Mouse (Mus musculus) midbrain, embryonic 14.5 days (tissue): ENCODE measurements around the gene Naaa. TPM values are rescaled to one million over a fixed set of nuclear protein-coding genes. Genes with fewer than 3 reads are reported as not detected.

Experiments used
- ATAC-seq: fragments of 200-750 bp; cut with Nextera tagmentation; 2 replicates; pipeline ENCODE4 v1.8.0; 2017; ENCODE audit warnings: moderate number of reproducible peaks, moderate library complexity; ENCODE audit not compliant: low FRiP score, low TSS enrichment
- DNase-seq: peaks from one replicate; pipeline ENCODE4 v3.0.0-alpha.2; 2015
- H3K27ac ChIP-seq: fragments of 300-500 bp; sonication (generic); replicated peaks from 2 replicates; pipeline ENCODE4 v1.5.1; 2014; ENCODE audit warnings: mild to moderate bottlenecking, low read depth, low read length, moderate library complexity
- H3K27me3 ChIP-seq: fragments of 300-500 bp; sonication (generic); 2 replicates; pipeline ENCODE4 v1.6.1; 2014; ENCODE audit warnings: low read length, control low read depth, mixed read lengths; ENCODE audit not compliant: control insufficient read depth, insufficient read depth
- H3K36me3 ChIP-seq: fragments of 300-500 bp; sonication (generic); 2 replicates; pipeline ENCODE4 v1.6.1; 2014; ENCODE audit warnings: low read length, control low read depth; ENCODE audit not compliant: control insufficient read depth, insufficient read depth
- H3K4me1 ChIP-seq: fragments of 300-500 bp; sonication (generic); 2 replicates; pipeline ENCODE4 v1.6.1; 2014; ENCODE audit warnings: mild to moderate bottlenecking, antibody characterized with exemption, low read length, control low read depth; ENCODE audit not compliant: control insufficient read depth, insufficient read depth
- H3K4me2 ChIP-seq: fragments of 300-500 bp; sonication (generic); 2 replicates; pipeline ENCODE4 v1.6.1; 2014; ENCODE audit warnings: mild to moderate bottlenecking, low read length, moderate library complexity
- H3K4me3 ChIP-seq: fragments of 300-500 bp; sonication (generic); replicated peaks from 2 replicates; pipeline ENCODE4 v1.5.1; 2014; ENCODE audit warnings: low read depth, low read length
- H3K9ac ChIP-seq: fragments of 300-500 bp; sonication (generic); replicated peaks from 2 replicates; pipeline ENCODE4 v1.6.1; 2014; ENCODE audit warnings: mild to moderate bottlenecking, low read length, moderate library complexity
- H3K9me3 ChIP-seq: fragments of 300-500 bp; sonication (generic); 2 replicates; pipeline ENCODE4 v1.6.1; 2016; ENCODE audit warnings: low read length, control low read depth, mixed read lengths; ENCODE audit not compliant: control insufficient read depth
- WGBS: fragments of 180-500 bp; shearing (Covaris S2); extraction: QIAGEN DNeasy Blood & Tissue Kit; methylation state at CpG from one replicate; pipeline ENCODE4 v1.1.7; 2014; 5-methylcytosine and 5-hydroxymethylcytosine counted together
- polyA plus RNA-seq: library from polyadenylated mRNA; unstranded; fragments of >200 nt; fragmentation: Nextera tagmentation; extraction: Ambion mirVana; gene quantifications from 2 replicates; pipeline ENCODE4 v1.2.1, GENCODE M21; 2014

The Naaa gene
- polyA plus RNA-seq, 1 experiment from 2014 or later, result 15.2 TPM

DNA sequence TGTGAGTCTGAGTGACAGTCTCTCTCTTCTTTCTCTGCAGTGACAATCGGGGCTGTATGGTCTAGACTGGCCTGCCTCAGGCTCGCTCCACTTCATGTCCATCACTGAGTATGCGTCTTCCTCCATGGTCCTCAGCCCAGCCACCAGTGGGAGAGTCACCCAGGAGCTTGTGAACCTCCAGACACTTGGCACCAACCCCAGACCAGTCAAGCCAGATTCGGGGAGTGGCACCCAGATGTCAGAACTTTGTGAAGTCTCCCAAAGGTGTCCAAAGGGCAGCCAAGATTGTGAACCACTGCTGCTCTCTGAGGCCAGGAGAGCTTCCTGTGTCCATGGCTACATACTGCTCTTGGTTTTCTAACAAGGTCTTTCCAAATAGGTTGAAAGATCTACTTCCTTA lies 65.7 kb downstream of the Naaa start:
- no peak overlapping the region for H3K4me2 ChIP-seq
- H3K9ac ChIP-seq, result no peak overlapping the region
- no peak overlapping the region for H3K4me3 ChIP-seq
- ATAC-seq (no peak), DNase-seq (no peak)
- no peaks in the 10 kb centered on the region for H3K36me3 ChIP-seq
- H3K27me3 ChIP-seq, result no peaks in the 10 kb centered on the region
- 93% methylated on average over 4 of the region's 4 CpGs for WGBS
- H3K27ac ChIP-seq, result no peak overlapping the region
- no peaks in the 10 kb centered on the region for H3K9me3 ChIP-seq
- no peaks in the 10 kb centered on the region for H3K4me1 ChIP-seq

DNA sequence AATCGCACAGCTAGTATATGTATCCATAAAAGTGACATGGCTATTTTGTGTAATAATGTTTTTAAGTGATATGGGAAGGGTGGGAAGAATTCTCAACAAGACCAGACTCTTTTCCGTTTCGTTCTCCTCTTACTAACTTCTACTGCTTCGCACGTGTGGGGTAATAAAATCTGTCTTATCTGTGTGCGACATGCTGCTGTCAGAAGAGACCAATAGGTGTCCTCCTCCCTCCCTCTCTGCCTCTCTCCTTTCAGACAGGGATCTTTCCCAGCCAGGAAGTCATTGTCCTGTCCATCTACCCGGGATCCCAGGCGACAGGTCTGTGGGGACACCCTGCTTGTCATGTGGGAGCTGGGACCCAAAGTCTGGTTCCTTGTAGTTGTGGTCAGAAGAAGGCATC lies 67.8 kb downstream of the Naaa start:
- 79% methylated on average over 8 of the region's 8 CpGs for WGBS
- ATAC-seq, result no peak
- peaks cover 4% of the 10 kb centered on the region for H3K36me3 ChIP-seq

More for the DNA sequence above, 67.8 kb downstream of the Naaa start:
- Histone ChIP-seq H3K27ac (no peak overlapping the region), H3K9ac (no peak overlapping the region), H3K4me1 (no peaks in the 10 kb centered on the region), H3K27me3 (no peaks in the 10 kb centered on the region), H3K4me3 (no peak overlapping the region), H3K4me2 (no peak overlapping the region), H3K9me3 (no peaks in the 10 kb centered on the region)
- DNase-seq, result no peak

Other genes starting within 250 kb of the Naaa start
- 7.7 and 8.3 TPM in 2 replicates for gene Cdkl2, start 234.3 kb downstream of the Naaa start, polyA plus RNA-seq
- 377 and 407 TPM in 2 replicates for gene G3bp2, start 194.5 kb downstream of the Naaa start, polyA plus RNA-seq
- gene Uso1, start 140.2 kb downstream of the Naaa start, polyA plus RNA-seq, result 32.9 and 34.4 TPM in 2 replicates
- not detected in 2 replicates for gene U90926, start 62.8 kb downstream of the Naaa start, polyA plus RNA-seq
- 0.43 and 0.49 TPM in 2 replicates for gene Ppef2, start 21.9 kb downstream of the Naaa start, polyA plus RNA-seq
- gene Sdad1, start 32.3 kb upstream of the Naaa start, polyA plus RNA-seq, result 29.9 and 38.8 TPM in 2 replicates
- gene Cxcl9, start 49.9 kb upstream of the Naaa start, polyA plus RNA-seq, result not detected in 2 replicates
- gene Art3, start 53.7 kb upstream of the Naaa start, polyA plus RNA-seq, result 3.7 and 6.1 TPM in 2 replicates
- 3.5 TPM in 1 of 2 replicates, not detected in the other for gene Cxcl10, start 70.7 kb upstream of the Naaa start, polyA plus RNA-seq
- 58.2 and 61.4 TPM in 2 replicates for gene Nup54, start 157.0 kb upstream of the Naaa start, polyA plus RNA-seq
- gene Scarb2, start 228.7 kb upstream of the Naaa start, polyA plus RNA-seq, result 21.0 and 28.2 TPM in 2 replicates